Mouse (Mus musculus): Measurements from ENCODE around the gene Mllt3.

The Mllt3 gene

DNA sequence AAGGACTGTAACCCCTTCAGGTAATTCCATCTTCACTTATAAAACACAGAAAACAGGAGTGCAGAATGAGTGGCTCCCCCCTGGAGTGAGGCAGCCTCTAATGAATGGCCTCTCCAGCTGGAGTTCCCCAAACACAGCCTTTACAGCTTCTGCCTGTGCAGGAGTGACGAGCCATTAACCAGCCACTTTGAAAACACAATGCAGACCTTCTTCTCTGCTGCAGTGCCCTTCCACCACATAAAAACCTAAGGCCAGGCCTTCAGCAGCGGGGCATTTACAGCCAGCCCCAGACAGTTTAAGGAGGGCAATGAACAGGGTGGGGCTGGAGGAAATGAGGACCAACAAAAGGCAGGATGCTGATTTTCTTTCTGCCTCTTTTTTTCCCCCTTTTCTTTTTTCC is 198.9 kb downstream of the Mllt3 start:
- intact Hi-C loops (cut with DNase I): no loop called here

DNA sequence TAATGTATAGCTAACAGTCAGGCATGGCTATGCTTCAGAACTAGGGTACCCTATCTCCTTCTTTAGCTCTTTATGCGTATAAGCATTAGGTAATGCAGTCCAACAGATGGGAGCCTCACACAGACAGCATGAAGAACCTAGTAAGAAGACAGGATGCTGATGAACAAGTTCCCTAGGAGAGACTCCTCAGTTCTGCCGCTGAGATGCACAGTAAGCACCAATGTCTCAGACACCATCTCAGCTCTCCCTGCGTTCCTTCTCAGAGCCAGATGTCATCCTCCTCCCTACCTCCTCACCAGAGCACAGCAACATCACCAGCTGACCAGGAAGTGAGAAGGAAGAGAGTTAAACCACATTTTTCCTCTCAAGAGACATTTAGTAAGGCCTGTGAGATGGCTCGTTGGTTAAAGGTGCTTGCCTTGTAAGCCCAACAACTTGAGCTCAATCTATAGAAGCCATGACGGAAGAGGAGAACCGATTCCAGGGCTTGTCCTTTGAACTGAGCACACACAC is 202.3 kb downstream of the Mllt3 start:
- intact Hi-C loops (cut with DNase I): no loop called here

DNA sequence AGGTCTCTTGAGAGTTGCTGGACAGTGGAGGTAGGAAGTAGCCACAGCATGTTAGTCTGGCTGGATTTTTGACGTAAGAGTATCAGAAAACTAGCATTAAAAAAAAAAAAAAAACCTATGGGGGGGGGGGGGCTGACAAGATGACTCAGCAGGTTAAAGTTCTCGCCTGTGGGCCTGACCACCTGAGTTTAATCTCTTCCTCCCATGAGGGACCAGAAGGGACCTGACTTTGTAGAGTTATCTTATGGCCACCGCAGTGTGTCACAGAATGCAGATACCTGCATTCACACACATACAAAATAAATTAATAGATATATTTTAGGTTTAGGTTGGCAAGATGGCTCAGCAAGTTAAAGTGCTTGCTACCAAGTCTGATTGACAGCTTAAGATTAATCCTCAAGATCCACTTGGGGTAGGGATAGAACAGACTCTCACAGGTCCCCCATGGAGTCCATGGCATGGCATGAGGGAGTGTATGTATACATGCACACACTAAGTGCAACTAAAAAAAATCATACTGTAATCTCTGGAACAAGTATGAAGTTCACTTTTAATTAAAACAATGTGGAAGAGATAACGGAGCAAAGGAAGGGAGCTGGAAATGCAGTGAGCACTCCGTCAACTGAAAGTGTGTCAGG is 203.6 kb downstream of the Mllt3 start:
- intact Hi-C loops (cut with DNase I): no loop called here

DNA sequence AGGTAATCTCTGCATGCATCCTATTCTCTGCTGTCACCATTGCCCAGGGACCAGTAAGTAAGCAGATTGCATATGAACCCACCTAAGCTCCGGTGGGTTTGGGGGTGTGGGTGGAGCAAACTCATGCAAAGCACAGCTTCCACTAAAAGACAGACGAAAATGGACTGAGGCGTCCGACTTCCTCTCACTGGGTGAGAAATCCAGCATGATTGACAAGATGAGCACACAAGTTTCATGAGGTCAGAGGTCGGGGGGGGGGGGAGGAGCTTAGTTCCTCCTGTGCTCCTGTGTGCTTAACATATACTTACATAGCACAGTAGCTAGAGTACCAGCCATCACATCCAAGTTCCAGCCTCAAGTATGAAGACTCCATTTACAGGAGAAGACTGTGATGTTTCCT is 206.8 kb downstream of the Mllt3 start:
- intact Hi-C loops (cut with DNase I): no loop called here

- intact Hi-C loops (cut with DNase I): no loop called here
These were observed 209.5 kb downstream of the Mllt3 start for GRCm38 (mm10) chr4:87823623-87824022.

GRCm38 (mm10) chr4:87823191-87823590 is 210.0 kb downstream of the Mllt3 start:
- intact Hi-C loops (cut with DNase I): no loop called here

DNA sequence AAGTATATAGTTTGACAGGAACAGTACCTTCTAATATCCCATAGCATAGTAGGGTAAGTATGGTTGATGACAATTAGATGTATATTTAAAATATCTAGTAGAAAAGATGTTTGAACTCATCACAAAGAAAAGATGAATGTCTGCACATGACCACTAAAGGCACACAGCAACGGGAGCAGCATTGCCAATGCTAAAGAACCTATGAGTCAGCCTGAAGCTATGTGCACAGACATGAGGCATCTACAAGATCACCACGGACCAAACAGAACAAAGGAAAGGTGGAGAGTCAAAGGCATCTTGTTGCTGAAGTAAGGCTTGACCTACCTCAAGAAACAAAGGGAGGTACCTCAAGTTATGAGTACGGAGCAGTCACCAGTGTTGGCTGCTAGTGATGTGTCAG is 212.3 kb downstream of the Mllt3 start:
- intact Hi-C loops (cut with DNase I): no loop called here

DNA sequence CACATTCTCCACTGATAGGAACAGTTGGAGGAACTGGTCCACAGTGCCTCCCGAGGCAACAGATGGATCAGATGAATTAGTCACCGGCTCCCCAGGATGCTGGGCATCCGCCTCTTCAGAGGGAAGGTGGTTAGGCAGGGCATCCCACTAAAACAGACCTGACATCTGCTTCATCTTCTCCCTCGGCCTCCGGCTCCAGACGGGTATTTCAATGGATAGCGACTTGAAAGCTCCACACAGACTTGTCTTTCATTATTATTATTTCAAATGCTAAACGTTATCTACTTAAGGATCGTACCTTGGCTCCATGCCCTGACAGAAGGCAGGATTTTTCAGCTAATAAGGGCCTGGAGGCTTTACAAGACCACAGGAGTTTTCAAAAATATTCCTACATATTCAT is 214.0 kb downstream of the Mllt3 start:
- intact Hi-C loops (cut with DNase I): no loop called here

DNA sequence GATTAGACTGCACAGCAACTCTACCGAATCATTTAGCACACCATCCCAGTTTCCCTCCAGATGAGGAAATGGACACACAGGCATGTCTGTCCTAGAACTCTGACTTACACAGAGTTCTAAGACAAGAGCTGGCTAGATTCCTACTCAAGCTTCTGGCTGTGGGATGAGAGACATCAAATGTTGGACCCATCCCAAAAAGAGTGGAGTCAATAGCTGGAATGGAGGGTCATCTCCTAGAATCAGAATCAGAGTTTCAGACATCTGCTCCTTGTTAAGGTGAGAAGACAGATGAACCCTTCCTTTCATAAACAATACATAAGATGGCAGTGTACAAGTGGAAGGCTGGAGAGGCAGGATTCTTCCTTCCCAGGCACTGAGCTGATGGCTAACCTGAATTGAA is 214.9 kb downstream of the Mllt3 start:
- intact Hi-C loops (cut with DNase I): no loop called here

- intact Hi-C loops (cut with DNase I): no loop called here
These were observed 217.6 kb downstream of the Mllt3 start for GRCm38 (mm10) chr4:87815465-87816108.

DNA sequence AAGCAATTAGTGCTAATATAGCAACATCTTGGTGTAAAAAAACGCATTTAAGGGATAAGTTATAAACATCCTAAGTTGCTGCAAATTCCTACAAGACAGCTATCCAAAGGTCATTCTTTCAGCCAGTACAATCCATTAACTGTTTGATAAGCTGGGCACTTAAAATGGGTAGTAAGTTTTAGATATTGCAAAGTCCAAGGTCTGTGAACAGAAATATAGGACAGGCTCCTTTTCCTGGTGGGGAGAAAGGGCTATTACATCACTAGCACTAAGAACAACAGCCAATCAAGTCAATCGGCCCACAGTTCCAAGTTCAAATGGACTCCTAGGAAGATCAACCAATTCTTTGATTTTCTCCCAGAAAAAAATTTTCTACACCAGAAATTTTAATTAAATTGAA is 221.3 kb downstream of the Mllt3 start:
- intact Hi-C loops (cut with DNase I): no loop called here

DNA sequence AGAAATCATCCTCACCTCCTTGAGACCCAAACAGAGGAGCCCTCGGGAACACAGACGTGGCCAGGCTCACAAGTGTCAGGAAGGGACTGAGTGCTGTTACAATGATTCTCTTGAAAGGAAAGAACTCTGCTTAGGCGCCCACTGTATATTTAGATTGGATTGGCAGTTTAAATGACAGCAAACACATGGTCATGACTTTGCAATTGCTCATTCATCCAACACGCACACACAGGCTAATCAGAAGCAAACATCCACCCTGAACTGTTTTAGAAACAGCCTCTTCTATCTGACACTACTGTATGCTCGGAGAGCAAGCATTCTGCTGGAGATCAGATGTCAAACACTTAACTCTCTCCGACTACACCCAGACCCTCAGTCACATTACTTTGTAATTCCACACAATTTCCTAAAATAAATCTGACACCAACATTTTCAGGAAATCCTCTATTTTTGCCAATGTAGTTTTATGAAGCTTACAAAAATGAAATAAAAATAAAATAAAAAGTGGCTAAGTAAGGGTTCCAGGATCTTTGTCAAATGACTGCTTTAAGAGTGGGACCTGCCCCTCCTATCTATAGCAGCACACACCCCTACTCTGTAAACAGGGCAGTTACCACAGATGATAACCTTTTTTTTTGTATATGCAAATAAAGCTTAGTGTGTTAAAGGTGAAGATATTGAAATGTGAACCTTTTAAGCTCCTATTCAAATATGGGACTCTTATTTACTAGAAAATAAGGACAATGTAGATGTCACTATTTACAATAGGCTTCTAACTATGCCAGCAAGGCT is 226.8 kb downstream of the Mllt3 start:
- intact Hi-C loops (cut with DNase I): no loop called here

DNA sequence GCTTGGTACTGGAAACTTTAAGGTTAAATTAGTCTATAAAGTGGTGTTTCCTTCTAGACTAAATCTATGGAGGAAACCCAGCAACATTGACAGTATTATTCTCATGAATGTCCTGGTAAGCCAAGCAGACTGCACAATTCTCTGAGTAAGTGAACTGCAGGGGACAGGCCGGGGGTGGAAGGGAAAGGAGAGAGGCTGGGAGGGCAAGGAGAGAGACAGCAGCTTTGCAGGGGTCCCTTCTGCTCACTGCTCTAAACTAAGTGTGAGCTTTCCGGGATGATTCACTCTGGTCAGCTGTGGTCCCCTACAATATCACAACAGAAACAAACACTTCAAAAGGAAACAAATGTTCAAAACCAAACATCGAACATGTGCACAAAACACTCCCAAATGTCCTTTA is 228.6 kb downstream of the Mllt3 start:
- intact Hi-C loops (cut with DNase I): no loop called here

GRCm38 (mm10) chr4:87803313-87803712 is 229.9 kb downstream of the Mllt3 start:
- intact Hi-C loops (cut with DNase I): no loop called here

DNA sequence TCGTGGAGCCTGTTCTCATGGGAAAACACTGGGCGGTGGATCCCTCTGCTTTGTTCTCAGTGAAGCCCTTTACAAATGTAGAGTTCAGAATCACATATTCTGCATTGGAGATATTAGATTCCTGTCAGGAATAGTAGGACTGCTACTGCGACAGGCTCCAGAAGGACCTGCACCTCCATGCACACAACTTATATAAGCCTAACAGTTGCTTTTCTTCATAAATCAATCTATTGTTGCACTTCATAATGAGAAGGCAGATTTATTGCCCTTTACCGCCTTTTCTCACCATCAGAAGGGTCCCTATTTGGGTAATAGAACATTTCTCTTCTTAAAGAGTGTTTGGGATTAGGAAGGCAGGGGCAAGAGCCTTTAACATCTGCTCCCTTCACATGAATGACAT is 231.0 kb downstream of the Mllt3 start:
- intact Hi-C loops (cut with DNase I): no loop called here

GRCm38 (mm10) chr4:87801332-87801731 is 231.8 kb downstream of the Mllt3 start:
- intact Hi-C loops (cut with DNase I): no loop called here

DNA sequence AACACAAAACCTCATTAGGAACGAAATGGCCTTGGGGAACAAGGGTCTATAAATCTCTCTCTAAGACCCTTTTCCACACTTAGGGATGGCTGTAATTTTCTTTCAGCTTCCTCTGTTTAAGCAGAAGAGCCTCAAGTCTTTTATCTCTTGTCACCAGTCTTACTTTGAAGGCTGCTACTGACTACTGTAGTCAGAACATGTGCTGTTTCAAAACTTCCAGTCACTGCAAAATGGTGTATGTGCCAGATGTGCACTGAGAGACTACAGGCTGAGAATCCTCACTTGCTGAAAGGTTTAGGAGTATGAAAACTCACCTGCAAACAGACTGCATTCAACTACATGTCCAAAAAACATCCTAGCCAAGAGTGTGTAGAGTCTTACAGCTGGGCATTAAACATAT is 232.9 kb downstream of the Mllt3 start:
- intact Hi-C loops (cut with DNase I): no loop called here

GRCm38 (mm10) chr4:87799418-87799817 is 233.7 kb downstream of the Mllt3 start:
- intact Hi-C loops (cut with DNase I): loop anchor here (10.0 kb wide), 1 partner anchor 105 kb away; no protein-coding TSS in a partner anchor

DNA sequence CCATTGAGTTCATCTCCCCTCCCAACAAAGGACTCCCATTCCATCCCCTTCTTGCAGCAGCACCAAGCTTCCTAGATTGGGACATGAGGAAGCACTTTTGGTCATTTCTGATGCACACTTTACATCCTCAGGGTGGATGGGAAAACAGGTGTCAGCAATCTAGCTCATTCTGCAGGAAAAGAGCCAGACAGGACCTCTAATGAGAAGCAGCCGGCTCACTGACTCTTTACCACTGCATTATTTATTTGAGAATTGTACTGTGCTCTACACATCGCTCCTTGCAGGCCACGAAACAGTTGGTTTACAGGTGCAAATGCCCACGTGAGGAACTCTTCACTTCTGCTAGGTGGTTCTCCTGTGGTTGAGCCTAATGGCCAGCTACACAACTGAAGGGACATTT is 237.9 kb downstream of the Mllt3 start:
- intact Hi-C loops (cut with DNase I): loop anchor here (10.0 kb wide), 1 partner anchor 110 kb away; no protein-coding TSS in a partner anchor

GRCm38 (mm10) chr4:87794216-87794615 is 238.9 kb downstream of the Mllt3 start:
- intact Hi-C loops (cut with DNase I): loop anchor here (5.0 to 10.0 kb wide), 2 partner anchors 111 to 238 kb away; partner anchors contain the start of gene Mllt3

DNA sequence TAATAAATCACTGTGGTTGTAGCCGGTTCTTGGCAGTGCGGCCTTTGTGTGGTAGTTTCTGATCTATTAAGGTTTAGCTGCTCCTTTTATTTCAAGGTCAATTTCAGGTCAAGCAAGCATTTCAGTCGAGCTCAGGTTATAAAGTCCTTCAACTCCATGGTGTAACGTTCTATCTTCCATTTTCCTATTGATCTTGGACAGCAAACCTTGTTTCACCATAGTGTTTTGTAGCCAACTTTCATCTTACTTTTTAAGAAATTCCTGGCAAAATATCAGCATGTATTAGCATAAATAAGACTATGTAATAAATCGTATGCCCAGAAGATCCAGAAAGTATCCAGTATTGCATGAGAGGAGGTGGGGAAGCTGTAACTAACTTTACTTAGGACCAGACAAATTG is 240.7 kb downstream of the Mllt3 start:
- intact Hi-C loops (cut with DNase I): loop anchor here (5.0 to 10.0 kb wide), 2 partner anchors 112 to 240 kb away; partner anchors contain the start of gene Mllt3

DNA sequence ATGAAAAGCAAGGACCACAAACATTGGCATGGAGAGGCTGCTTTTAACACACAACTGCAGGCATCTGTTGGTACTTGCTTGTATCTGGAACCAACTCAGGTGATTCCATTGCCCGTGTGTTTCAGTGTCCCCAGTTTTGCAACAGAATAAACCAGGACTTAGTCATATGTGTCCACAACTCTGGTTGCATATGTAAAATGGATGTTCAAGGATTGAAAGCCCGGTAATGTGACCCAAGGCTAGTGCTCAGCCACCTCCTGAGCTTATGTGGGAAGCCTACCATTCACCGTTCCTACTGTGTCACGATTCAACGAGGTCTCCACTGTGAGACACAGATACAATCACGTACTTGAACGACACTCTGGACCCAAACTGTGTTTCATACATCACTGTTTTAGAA is 243.7 kb downstream of the Mllt3 start:
- intact Hi-C loops (cut with DNase I): loop anchor here (5.0 kb wide), 2 partner anchors 422 to 563 kb away; no protein-coding TSS in a partner anchor

Data from adrenal gland (tissue).